Comparison of ENCODE assay signal across 16 mouse cellular contexts in genomic region chr19:47754931-47755330, GRCm38 (mm10). TPM values are rescaled to one million over a fixed set of nuclear protein-coding genes. Genes with fewer than 3 reads are reported as not detected.
DNase-seq lines count a peak whose midpoint lies in the region; ATAC-seq lines count a peak whose summit lies in the region.
"Had no signal": no experiment of that assay in that cellular context is flagged by ENCODE, and none has a peak within 500 bp of the region (broad histone marks: within the 10 kb centered on the region; RNA-seq: fewer than 3 reads in every experiment).

No protein-coding gene starts in this region.

- H3K4me3 ChIP-seq in forebrain, embryonic 11.5 days (ENCODE audit: low read depth, low read length): no peak overlapping the region
- H3K4me3 ChIP-seq: embryonic facial prominence, embryonic 15.5 days; intestine, embryonic 15.5 days; midbrain, embryonic 13.5 days had no signal

- H3K27me3 ChIP-seq in forebrain, embryonic 11.5 days (ENCODE audit: control insufficient read depth, insufficient read depth, low read length): no peaks in the 10 kb centered on the region
- H3K27me3 ChIP-seq: embryonic facial prominence, embryonic 15.5 days; heart, embryonic 13.5 days; intestine, embryonic 15.5 days; lung, embryonic 15.5 days; midbrain, embryonic 13.5 days had no signal

- no peak overlapping the region for H3K4me2 ChIP-seq in forebrain, embryonic 11.5 days (ENCODE audit: low read depth, low read length, severe bottlenecking)
- H3K4me2 ChIP-seq: embryonic facial prominence, embryonic 15.5 days; midbrain, embryonic 13.5 days had no signal

- no peaks in the 10 kb centered on the region for H3K36me3 ChIP-seq in forebrain, embryonic 11.5 days (ENCODE audit: control insufficient read depth, insufficient read depth, low read length)
- H3K36me3 ChIP-seq: embryonic facial prominence, embryonic 15.5 days; heart, embryonic 13.5 days; intestine, embryonic 15.5 days; lung, embryonic 15.5 days; midbrain, embryonic 13.5 days had no signal

- ATAC-seq in granulocyte monocyte progenitor cell, adult 5-6 weeks (replicated peaks; ENCODE audit: poor library complexity, severe bottlenecking): peak; percentile 77
- no peak for ATAC-seq in erythroblast, adult 5-6 weeks (replicated peaks; ENCODE audit: low FRiP score, poor library complexity, severe bottlenecking)
- no peak for ATAC-seq in forebrain, embryonic 11.5 days (replicated peaks; ENCODE audit: low FRiP score)
- ATAC-seq: forebrain, embryonic 14.5 days; intestine, embryonic 15.5 days; midbrain, embryonic 13.5 days had no signal

- peak; percentile 36 for DNase-seq in heart, adult 8-10 months (ENCODE audit: low spot score)
- DNase-seq in heart, postnatal 25 days (ENCODE audit: low spot score): no peak
- peak; percentile 14 for DNase-seq in spleen, postnatal 36 days (ENCODE audit: low spot score in 2 of 2)
- no peak for DNase-seq in spleen, adult 12 weeks (ENCODE audit: low spot score)
- no peak for DNase-seq in forebrain, embryonic 11.5 days (ENCODE audit: low spot score)
- DNase-seq in adrenal gland, adult 18-20 months (ENCODE audit: low spot score in 2 of 2): no peak
- DNase-seq: cerebellum, adult 11-12 months; left cerebral cortex, postnatal 4 days had no signal

- 95% methylated on average over 9 of the region's 9 CpGs for WGBS in forebrain, embryonic 11.5 days

- intact Hi-C loops in heart, postnatal 25 days (cut with DNase I): no loop called here

- H3K4me1 ChIP-seq in forebrain, embryonic 11.5 days (replicated peaks; ENCODE audit: control insufficient read depth, insufficient read depth, low read length): 0 out of 2 replicates have a peak, but pooled peaks cover 3% of the 10 kb centered on the region
- H3K4me1 ChIP-seq: embryonic facial prominence, embryonic 15.5 days; heart, embryonic 13.5 days; intestine, embryonic 15.5 days; lung, embryonic 15.5 days had no signal

- H3K27ac ChIP-seq in forebrain, embryonic 11.5 days (ENCODE audit: low read depth, low read length): no peak overlapping the region
- H3K27ac ChIP-seq: embryonic facial prominence, embryonic 15.5 days; heart, embryonic 13.5 days; intestine, embryonic 15.5 days; lung, embryonic 15.5 days; midbrain, embryonic 13.5 days had no signal

- no peak overlapping the region for H3K9ac ChIP-seq in forebrain, embryonic 11.5 days (ENCODE audit: low read length)
- H3K9ac ChIP-seq: embryonic facial prominence, embryonic 15.5 days; intestine, embryonic 15.5 days; lung, embryonic 15.5 days; midbrain, embryonic 13.5 days had no signal

- no peaks in the 10 kb centered on the region for H3K9me3 ChIP-seq in forebrain, embryonic 11.5 days (ENCODE audit: control insufficient read depth, low read length)
- H3K9me3 ChIP-seq: embryonic facial prominence, embryonic 15.5 days; heart, embryonic 13.5 days; intestine, embryonic 15.5 days; lung, embryonic 15.5 days; midbrain, embryonic 13.5 days had no signal

RNA-seq across cellular contexts. Expression of gene Sfr1, which starts 23.4 kb away (rescaled TPM):
- total RNA-seq in heart, adult 8-10 months (2022): 10 to 100 TPM; 66.5 to 80.7 (median 72.1) TPM
- total RNA-seq in heart, postnatal 25 days (2021): 10 to 100 TPM; 63.2 to 70.0 TPM
- total RNA-seq in granulocyte monocyte progenitor cell, adult 5-6 weeks (2014; fragmentation: Nextera tagmentation): 78.1 and 85.9 TPM in 2 replicates
- total RNA-seq in granulocyte monocyte progenitor cell, adult 5-6 weeks (2017): 149 and 165 TPM in 2 replicates
- 25.2 and 26.8 TPM in 2 replicates for total RNA-seq in erythroblast, adult 5-6 weeks (2015; ENCODE audit: low replicate concordance)
- total RNA-seq in erythroblast, adult 5-6 weeks (2017; ENCODE audit: low replicate concordance): 23.4 and 31.6 TPM in 2 replicates
- polyA plus RNA-seq in forebrain, embryonic 11.5 days (2014; fragmentation: Nextera tagmentation; extraction: Ambion mirVana): 313 and 346 TPM in 2 replicates
- total RNA-seq in adrenal gland, adult 18-20 months (2021): 10 to 100 TPM; 66.8 to 84.5 TPM

Comparison
In these comparisons a context has a peak if more than half of its experiments do, and no peak if none do; other contexts are left out.
1. DNase-seq: peak in heart, adult 8-10 months (single experiment) and spleen, postnatal 36 days (2 of 2); none in heart, postnatal 25 days (single experiment), spleen, adult 12 weeks (single experiment), forebrain, embryonic 11.5 days (single experiment) and adrenal gland, adult 18-20 months (0 of 2).